Mouse (Mus musculus): ENCODE data around the gene Ppp5c. TPM values are rescaled to one million over a fixed set of nuclear protein-coding genes. Genes with fewer than 3 reads are reported as not detected.
"Not testable (repeated sequence)": the region's sequence is repeated elsewhere in the genome, so short reads cannot be mapped to it uniquely, and the experiment has no call there.

Gene Ppp5c
- polyA plus RNA-seq (2014; fragmentation: Nextera tagmentation; extraction: Ambion mirVana) = 101 and 108 TPM in 2 replicates

GRCm38 (mm10) chr7:17027588-17028343 lies at the start of gene Ppp5c:
Gene Ppp5c, minus strand, starts transcription at chr7:17027924.
- no peaks in the 10 kb centered on the region for H3K9me3 ChIP-seq (ENCODE audit: control insufficient read depth, low read length)

GRCm38 (mm10) chr7:17076542-17076941 lies 48.8 kb upstream of the Ppp5c start:
- no peak overlapping the region for H3K9ac ChIP-seq (ENCODE audit: low read length)

More at GRCm38 (mm10) chr7:17027588-17028343, at the start of gene Ppp5c:
- Histone ChIP-seq H3K27ac (ENCODE audit: low read depth, low read length) (peak within 1 kb of the TSS; percentile 25; the same call in 1 of the 2 replicates), H3K36me3 (ENCODE audit: control insufficient read depth, insufficient read depth, low read length) (peaks cover 2% of the 10 kb centered on the region; the same call in 1 of the 2 replicates), H3K4me1 (ENCODE audit: control insufficient read depth, insufficient read depth, low read length) (peaks cover 17% of the 10 kb centered on the region), H3K4me2 (peak within 1 kb of the TSS; percentile 54), H3K9ac (ENCODE audit: low read length) (peak within 1 kb of the TSS; percentile 83), H3K27me3 (ENCODE audit: control insufficient read depth, insufficient read depth, low read length) (no peaks in the 10 kb centered on the region), H3K4me3 (ENCODE audit: low read depth, low read length) (peak within 1 kb of the TSS; percentile 67)
- ATAC-seq (ENCODE audit: low FRiP score) = peak; percentile 92
- WGBS = under 1% methylated on average over 50 of the region's 58 CpGs
- DNase-seq (ENCODE audit: low spot score, missing footprints) = peak; percentile 99

GRCm38 (mm10) chr7:17073904-17074615 lies 46.3 kb upstream of the Ppp5c start, which contains the start of gene Psg16:
Gene Psg16, plus strand, starts transcription at chr7:17074040.
- Histone ChIP-seq H3K4me3 (ENCODE audit: low read depth, low read length) (no peak within 1 kb of the TSS), H3K4me1 (ENCODE audit: control insufficient read depth, insufficient read depth, low read length) (no peaks in the 10 kb centered on the region), H3K27ac (ENCODE audit: low read depth, low read length) (no peak within 1 kb of the TSS), H3K27me3 (ENCODE audit: control insufficient read depth, insufficient read depth, low read length) (no peaks in the 10 kb centered on the region), H3K36me3 (ENCODE audit: control insufficient read depth, insufficient read depth, low read length) (no peaks in the 10 kb centered on the region), H3K9me3 (ENCODE audit: control insufficient read depth, low read length) (no peaks in the 10 kb centered on the region), H3K9ac (ENCODE audit: low read length) (no peak within 1 kb of the TSS), H3K4me2 (no peak within 1 kb of the TSS)
- no peak for DNase-seq (ENCODE audit: low spot score, missing footprints)
- peak; percentile 69; the same call in 1 of the 2 replicates for ATAC-seq (ENCODE audit: low FRiP score)
- WGBS = 72% methylated on average over 23 of the region's 23 CpGs

More at GRCm38 (mm10) chr7:17076542-17076941, 48.8 kb upstream of the Ppp5c start:
- H3K4me1 ChIP-seq (ENCODE audit: control insufficient read depth, insufficient read depth, low read length) = no peaks in the 10 kb centered on the region
- 92% methylated on average over 1 of the region's 1 CpGs for whole genome bisulfite sequencing
- no peak for ATAC-seq (ENCODE audit: low FRiP score)
- H3K4me2 ChIP-seq = no peak overlapping the region
- H3K9me3 ChIP-seq (ENCODE audit: control insufficient read depth, low read length) = no peaks in the 10 kb centered on the region
- DNase-seq (ENCODE audit: low spot score, missing footprints) = no peak
- no peak overlapping the region for H3K4me3 ChIP-seq (ENCODE audit: low read depth, low read length)
- H3K27me3 ChIP-seq (ENCODE audit: control insufficient read depth, insufficient read depth, low read length) = no peaks in the 10 kb centered on the region
- H3K27ac ChIP-seq (ENCODE audit: low read depth, low read length) = no peak overlapping the region
- H3K36me3 ChIP-seq (ENCODE audit: control insufficient read depth, insufficient read depth, low read length) = no peaks in the 10 kb centered on the region

GRCm38 (mm10) chr7:17073513-17073903 lies 45.8 kb upstream of the Ppp5c start:
- Histone ChIP-seq H3K4me1 (ENCODE audit: control insufficient read depth, insufficient read depth, low read length) (no peaks in the 10 kb centered on the region), H3K4me3 (ENCODE audit: low read depth, low read length) (no peak overlapping the region), H3K36me3 (ENCODE audit: control insufficient read depth, insufficient read depth, low read length) (no peaks in the 10 kb centered on the region), H3K27me3 (ENCODE audit: control insufficient read depth, insufficient read depth, low read length) (no peaks in the 10 kb centered on the region), H3K27ac (ENCODE audit: low read depth, low read length) (no peak overlapping the region), H3K9me3 (ENCODE audit: control insufficient read depth, low read length) (no peaks in the 10 kb centered on the region), H3K4me2 (no peak overlapping the region), H3K9ac (ENCODE audit: low read length) (no peak overlapping the region)
- WGBS = 60% methylated on average over 5 of the region's 5 CpGs
- DNase-seq (ENCODE audit: low spot score, missing footprints) (no peak), ATAC-seq (ENCODE audit: low FRiP score) (no peak)

- not testable (repeated sequence) for ATAC-seq (ENCODE audit: low FRiP score)
Measured at GRCm38 (mm10) chr7:17067651-17068050, 39.9 kb upstream of the Ppp5c start.

GRCm38 (mm10) chr7:17067000-17067399 lies 39.3 kb upstream of the Ppp5c start:
- Histone ChIP-seq H3K4me1 (ENCODE audit: control insufficient read depth, insufficient read depth, low read length) (peaks cover 2% of the 10 kb centered on the region; the same call in 1 of the 2 replicates), H3K9ac (ENCODE audit: low read length) (no peak overlapping the region), H3K9me3 (ENCODE audit: control insufficient read depth, low read length) (no peaks in the 10 kb centered on the region), H3K27me3 (ENCODE audit: control insufficient read depth, insufficient read depth, low read length) (peaks cover 6% of the 10 kb centered on the region), H3K4me2 (no peak overlapping the region), H3K36me3 (ENCODE audit: control insufficient read depth, insufficient read depth, low read length) (no peaks in the 10 kb centered on the region), H3K27ac (ENCODE audit: low read depth, low read length) (no peak overlapping the region), H3K4me3 (ENCODE audit: low read depth, low read length) (no peak overlapping the region)
- DNase-seq (ENCODE audit: low spot score, missing footprints) = no peak
- no peak for ATAC-seq (ENCODE audit: low FRiP score)

More at GRCm38 (mm10) chr7:17067651-17068050, 39.9 kb upstream of the Ppp5c start:
- not testable (repeated sequence) for H3K27me3 ChIP-seq (ENCODE audit: control insufficient read depth, insufficient read depth, low read length); H3K9me3 ChIP-seq (ENCODE audit: control insufficient read depth, low read length); H3K36me3 ChIP-seq (ENCODE audit: control insufficient read depth, insufficient read depth, low read length); H3K27ac ChIP-seq (ENCODE audit: low read depth, low read length); H3K9ac ChIP-seq (ENCODE audit: low read length); H3K4me3 ChIP-seq (ENCODE audit: low read depth, low read length); DNase-seq (ENCODE audit: low spot score, missing footprints); H3K4me1 ChIP-seq (ENCODE audit: control insufficient read depth, insufficient read depth, low read length); H3K4me2 ChIP-seq
- WGBS = 64% methylated on average over 5 of the region's 5 CpGs

- no peaks in the 10 kb centered on the region for H3K36me3 ChIP-seq (ENCODE audit: control insufficient read depth, insufficient read depth, low read length)
- no peak overlapping the region for H3K9ac ChIP-seq (ENCODE audit: low read length)
- no peak overlapping the region for H3K4me3 ChIP-seq (ENCODE audit: low read depth, low read length)
- H3K9me3 ChIP-seq (ENCODE audit: control insufficient read depth, low read length) = no peaks in the 10 kb centered on the region
- no peak overlapping the region for H3K4me2 ChIP-seq
- H3K27me3 ChIP-seq (ENCODE audit: control insufficient read depth, insufficient read depth, low read length) = peaks cover 6% of the 10 kb centered on the region
- 21% methylated on average over 2 of the region's 2 CpGs for WGBS
- ATAC-seq (ENCODE audit: low FRiP score) (no peak), DNase-seq (ENCODE audit: low spot score, missing footprints) (peak; percentile 99)
- H3K4me1 ChIP-seq (ENCODE audit: control insufficient read depth, insufficient read depth, low read length) = peaks cover 2% of the 10 kb centered on the region; the same call in 1 of the 2 replicates
- no peak overlapping the region for H3K27ac ChIP-seq (ENCODE audit: low read depth, low read length)
Measured at GRCm38 (mm10) chr7:17066412-17066811, 38.7 kb upstream of the Ppp5c start.

- H3K4me3 ChIP-seq (ENCODE audit: low read depth, low read length) = no peak overlapping the region
- H3K4me1 ChIP-seq (ENCODE audit: control insufficient read depth, insufficient read depth, low read length) = peaks cover 2% of the 10 kb centered on the region; the same call in 1 of the 2 replicates
- no peak overlapping the region for H3K27ac ChIP-seq (ENCODE audit: low read depth, low read length)
- no peak for ATAC-seq (ENCODE audit: low FRiP score)
- no peaks in the 10 kb centered on the region for H3K9me3 ChIP-seq (ENCODE audit: control insufficient read depth, low read length)
- WGBS = 85% methylated on average over 9 of the region's 9 CpGs
- peaks cover 9% of the 10 kb centered on the region for H3K27me3 ChIP-seq (ENCODE audit: control insufficient read depth, insufficient read depth, low read length)
- H3K9ac ChIP-seq (ENCODE audit: low read length) = no peak overlapping the region
- H3K4me2 ChIP-seq = no peak overlapping the region
- H3K36me3 ChIP-seq (ENCODE audit: control insufficient read depth, insufficient read depth, low read length) = no peaks in the 10 kb centered on the region
- no peak for DNase-seq (ENCODE audit: low spot score, missing footprints)
Measured at GRCm38 (mm10) chr7:17065620-17066019, 37.9 kb upstream of the Ppp5c start.

GRCm38 (mm10) chr7:17062845-17063244 lies 35.1 kb upstream of the Ppp5c start:
- H3K27ac ChIP-seq (ENCODE audit: low read depth, low read length) = no peak overlapping the region
- 23% methylated on average over 11 of the region's 11 CpGs for WGBS
- peak; percentile 34; the same call in 1 of the 2 replicates for ATAC-seq (ENCODE audit: low FRiP score)
- no peak for DNase-seq (ENCODE audit: low spot score, missing footprints)
- H3K4me1 ChIP-seq (ENCODE audit: control insufficient read depth, insufficient read depth, low read length) = peaks cover 9% of the 10 kb centered on the region
- no peaks in the 10 kb centered on the region for H3K9me3 ChIP-seq (ENCODE audit: control insufficient read depth, low read length)
- peak overlapping the region; percentile 60 for H3K4me2 ChIP-seq
- H3K4me3 ChIP-seq (ENCODE audit: low read depth, low read length) = peak overlapping the region; percentile 27
- H3K36me3 ChIP-seq (ENCODE audit: control insufficient read depth, insufficient read depth, low read length) = no peaks in the 10 kb centered on the region
- H3K27me3 ChIP-seq (ENCODE audit: control insufficient read depth, insufficient read depth, low read length) = peaks cover 9% of the 10 kb centered on the region
- peak overlapping the region; percentile 25; the same call in 1 of the 2 replicates for H3K9ac ChIP-seq (ENCODE audit: low read length)

All from midbrain, embryonic 11.5 days (tissue).